Mouse (Mus musculus) natural killer cell, adult 2 months (primary cell): ENCODE data around the gene Dclk1.

Experiments used
- DNase-seq, 2 experiments: peaks; one replicate each; pipeline ENCODE4 v3.0.0; 2022; ENCODE audit warnings: low spot score in 2 of 2

Gene Dclk1

DNA sequence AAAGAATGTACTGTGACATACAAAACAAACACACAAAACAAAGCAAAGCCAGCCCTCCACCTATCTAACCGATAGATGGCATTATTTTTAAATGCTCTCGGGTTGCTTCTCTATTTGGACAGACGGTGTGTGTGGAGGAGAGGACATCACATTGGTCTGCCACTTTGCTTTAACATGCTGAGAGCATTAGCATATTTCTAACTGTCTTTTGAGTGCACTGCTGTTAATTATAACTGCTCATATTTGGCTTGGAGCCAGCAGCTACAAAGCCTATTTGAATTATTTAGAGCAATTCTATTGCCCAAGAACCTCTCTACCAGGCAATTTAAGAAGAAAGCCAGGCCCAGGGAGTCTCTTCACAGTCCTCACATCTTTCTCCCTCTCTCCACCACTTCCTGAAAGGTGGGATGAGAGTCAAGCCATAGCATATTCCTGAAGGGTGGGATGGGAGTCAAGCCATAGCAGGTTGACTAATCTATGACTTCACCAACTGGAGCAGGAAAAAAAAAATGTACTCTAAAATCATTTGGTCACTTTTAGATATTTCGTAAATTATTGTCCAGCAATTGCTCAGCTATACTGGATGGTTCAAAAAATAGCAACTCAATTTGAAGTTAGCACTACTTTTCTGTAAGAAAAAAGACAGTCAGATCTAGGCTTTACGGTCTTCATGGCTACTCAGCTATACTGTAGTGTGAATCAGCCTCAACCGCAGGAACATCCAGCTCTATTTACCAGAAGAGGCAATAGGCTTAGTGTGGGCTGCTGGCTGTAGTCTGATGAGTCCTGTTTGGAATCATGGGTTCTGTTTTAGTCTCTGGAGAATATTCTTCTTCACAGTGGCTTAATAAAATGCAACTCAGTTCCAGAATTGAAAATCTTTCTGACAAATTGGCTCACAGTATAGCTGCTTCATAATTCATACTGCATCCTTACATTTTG, 155.9 kb downstream of the Dclk1 start:
- DNase-seq: no peak

DNA sequence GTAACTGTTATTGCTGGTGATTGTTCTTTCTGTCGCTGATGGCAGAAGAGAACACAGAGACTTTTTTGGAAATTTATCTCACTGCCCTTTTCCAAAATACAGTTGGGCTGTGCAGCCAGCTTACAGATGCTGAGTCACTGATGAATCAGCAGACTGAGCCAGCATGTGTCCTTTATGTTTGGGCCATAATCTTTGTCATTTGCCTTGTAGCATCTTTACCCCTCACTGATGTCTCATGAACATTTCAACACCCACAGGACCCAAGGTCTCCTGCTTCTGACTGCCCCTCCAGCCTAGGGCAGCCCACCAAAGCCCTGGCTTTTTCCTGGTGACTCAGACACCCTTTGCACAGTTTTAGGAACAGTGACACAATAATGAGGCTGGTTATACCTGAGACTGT, 159.1 kb downstream of the Dclk1 start:
- DNase-seq: no peak

DNA sequence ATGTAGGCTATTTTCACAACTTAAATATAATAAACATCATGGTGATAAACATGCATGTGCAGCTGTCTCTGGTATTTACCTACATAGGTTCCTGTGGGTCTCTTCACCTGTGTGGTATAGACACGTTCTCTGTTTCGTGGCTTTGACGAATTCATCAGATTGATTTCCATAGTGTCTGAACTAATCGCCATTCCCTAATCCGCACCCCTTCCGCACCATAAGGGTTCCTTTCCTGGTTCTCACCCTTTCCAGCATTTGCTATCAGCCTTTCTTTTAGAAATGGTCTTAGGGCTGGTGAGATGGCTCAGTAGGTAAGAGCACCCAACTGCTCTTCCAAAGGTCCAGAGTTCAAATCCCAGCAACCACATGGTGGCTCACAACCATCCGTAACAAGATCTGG, 162.6 kb downstream of the Dclk1 start:
- DNase-seq: no peak

DNA sequence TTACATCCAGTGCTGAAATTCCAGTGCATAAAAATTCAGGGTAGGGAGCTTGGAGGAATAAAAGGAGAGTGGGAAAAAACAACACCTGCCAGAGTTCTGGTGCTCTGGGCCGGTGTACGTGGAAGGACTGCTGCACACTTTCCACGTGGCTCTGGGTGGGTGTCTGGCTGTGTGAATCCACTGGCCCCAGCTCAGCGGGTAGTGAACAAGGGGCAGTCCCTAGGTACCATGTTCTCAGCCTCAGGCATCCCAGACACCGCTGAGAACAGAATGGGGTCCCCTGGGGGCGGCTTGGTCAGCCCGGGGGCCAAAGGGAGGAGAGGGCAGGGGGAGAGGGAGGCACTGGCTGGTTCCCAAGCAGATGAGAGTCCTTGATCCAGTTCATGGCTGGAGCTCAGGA, 164.5 kb downstream of the Dclk1 start:
- DNase-seq: no peak

DNA sequence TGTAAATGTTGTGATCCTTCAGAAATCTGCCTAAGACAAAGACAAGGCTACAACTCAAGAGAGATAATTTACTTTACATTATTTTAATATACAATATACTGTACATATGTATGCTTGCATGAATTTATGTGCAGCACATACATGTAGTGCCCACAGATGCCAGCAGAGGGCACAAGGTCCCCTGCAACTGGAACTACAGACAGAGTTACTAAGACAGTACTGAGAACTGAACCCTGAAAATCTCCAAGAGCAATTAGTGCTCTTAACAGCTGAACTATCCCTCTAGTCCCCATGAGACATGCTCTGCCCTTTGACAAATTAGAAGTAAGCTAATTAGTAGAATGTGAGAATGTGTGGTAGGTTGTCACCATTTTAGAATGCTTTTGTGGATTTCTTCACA, 169.4 kb downstream of the Dclk1 start:
- no peak for DNase-seq

DNA sequence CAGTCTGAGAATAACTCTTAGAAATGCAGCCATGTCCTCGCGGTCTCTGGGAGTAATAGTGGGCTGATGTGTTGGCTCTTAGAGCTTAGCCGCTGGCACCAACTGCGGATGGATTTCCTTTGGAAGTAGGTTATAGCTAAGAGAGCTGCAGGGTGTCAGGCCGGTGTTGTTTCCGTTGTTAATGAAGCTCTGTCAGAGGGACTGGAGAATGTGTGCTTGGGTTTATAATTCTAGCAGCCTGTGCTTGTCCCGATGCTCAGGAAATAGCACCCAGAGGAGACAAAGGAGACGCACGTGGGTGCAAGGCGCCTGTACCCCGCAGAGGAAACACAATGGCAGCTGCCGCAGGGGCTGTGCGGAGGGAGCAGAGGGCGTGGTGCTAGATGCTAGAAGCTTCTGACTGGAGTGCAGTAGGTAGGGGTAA, 173.4 kb downstream of the Dclk1 start:
- no peak for DNase-seq

DNA sequence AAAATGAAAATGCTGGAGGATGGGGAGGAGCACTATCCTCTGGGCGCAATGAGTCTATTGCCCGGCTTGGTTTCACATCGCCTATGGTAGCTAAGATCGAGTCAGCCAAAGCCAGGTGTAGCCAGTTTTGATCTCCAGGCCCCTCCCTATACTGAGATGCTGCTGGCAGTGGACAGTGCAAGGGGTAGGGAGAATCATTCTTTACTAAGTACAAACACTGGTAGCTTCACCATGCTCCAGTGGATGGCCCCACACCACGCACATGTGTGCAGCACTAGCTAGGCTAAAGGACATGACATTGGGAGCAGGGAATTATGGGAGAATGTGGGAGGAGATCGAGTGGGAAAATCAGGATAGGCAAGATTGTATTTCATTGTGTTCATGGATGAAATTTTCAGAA, 176.7 kb downstream of the Dclk1 start:
- no peak for DNase-seq

DNA sequence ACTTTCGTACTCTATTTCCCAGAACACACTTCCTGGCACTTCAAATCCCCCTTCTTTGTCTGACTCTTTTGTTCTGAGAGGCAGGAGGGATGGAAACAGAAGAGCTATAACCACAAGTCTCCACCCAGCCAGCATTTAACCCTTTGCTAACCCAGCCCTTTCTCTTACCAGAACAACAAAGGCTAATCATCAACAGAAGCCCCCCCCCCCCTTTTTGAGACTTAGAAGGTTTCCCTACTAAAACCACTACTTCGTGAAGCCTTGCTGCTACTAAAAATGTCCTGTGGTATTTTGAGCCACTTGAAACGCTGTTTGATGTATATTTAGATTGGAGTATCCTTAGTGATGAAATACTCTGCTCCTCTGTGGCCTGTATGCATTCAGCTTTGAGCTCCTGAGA, 177.2 kb downstream of the Dclk1 start:
- DNase-seq: no peak

DNA sequence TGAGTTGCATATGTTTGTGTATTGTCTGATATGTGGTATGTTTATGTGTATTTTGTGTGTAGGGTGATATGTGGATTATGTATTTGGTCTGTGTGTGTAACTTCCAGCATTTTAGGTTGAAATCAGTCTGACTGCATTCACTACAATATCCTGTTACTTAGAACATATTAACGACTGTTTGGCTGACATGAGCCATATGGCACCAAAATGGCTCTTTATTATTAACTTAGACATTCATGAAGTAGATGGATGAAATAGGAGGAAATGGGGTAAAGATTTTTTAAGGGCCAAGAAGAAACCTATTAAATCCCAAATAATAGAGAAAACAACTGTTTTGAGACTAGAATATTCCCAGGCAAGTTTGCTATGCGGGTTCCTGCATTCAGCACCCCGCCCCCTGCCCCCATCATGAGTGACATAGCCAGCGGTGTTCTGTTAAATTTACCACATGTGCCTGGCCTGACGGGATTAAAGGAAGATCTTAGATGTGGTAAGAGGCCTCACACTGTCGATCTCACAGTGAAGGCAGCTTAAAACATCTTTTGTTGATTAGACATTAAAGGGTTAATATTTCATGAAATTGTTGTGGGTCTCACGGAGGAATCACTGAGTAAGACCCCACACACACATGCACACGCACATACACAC, 178.4 kb downstream of the Dclk1 start:
- no peak for DNase-seq

DNA sequence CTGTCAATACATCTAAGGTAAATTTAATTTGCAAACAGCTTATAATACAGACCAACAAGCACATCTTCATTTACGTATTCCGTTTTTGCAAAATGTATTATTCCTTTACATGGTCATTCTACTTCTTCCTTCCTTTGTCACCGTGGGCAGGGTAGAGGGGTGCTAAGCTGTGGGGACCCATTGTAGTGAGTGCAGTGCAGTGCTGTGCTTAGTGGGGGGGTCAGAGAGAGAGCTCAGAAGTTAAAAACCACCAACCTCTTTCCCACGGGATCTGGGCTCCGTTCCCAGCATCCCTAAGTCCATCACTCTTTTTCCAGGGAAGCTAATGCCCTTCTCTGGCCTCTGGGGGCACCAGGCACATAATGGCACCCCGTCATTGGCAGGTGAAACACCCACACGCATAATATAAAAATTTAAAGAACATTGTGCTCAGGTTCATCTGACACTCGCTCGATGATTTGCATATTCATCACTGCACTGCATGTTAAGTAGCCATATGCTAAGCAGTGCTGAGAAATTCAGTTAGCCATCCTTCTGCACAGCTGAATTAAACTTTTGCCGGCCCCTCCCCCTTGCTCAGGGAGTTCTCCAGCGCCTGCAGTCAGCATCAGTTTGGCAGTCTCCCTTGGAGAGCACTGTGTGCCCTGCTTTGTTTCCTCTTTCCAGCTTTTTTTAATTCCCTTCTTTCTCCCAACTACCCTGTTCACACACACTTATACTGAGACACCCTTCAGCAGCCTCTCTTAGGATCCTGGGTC, 181.7 kb downstream of the Dclk1 start:
- DNase-seq: no peak

DNA sequence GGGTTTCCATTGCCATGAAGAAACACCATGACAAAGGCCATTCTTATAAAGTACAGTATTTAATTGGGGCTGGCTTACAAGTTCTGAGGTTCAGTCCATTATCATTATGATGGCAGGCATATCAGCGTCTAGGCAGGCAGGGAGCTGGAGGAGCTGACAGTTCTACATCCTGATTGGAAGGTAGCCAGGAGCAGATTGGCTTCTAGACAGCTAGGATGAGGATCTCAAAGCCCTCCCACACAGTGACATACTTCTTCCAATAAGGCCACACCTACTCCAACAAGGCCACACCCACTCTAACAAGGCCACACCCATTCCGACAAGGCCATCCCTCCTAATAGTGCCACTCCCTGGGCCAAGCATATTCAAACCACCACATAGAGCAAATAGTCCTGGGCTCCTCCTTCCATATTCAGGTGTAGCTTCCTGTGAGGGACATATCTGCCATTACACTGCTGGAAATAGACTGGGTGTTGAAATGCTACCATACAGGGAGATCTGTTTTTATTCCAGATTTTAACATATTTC, 187.9 kb downstream of the Dclk1 start:
- DNase-seq: no peak

DNA sequence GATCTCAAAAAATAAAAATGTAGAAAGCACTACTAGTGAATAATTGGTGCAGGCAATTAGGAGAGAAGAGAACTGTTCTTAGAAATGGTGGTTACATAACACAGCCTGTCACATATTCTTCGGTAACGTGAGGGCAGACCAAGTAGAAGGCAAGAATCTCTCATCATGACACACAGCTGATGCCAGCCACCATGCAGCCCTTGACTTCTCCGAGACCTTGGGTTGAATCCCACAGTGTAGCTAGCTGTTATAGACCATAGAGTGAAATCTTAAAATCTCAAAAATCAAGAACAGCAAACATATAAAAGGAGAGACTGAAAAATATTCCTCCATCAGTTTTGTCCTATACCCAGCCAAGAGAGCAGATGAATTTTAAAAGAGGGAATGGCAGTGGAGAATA, 189.1 kb downstream of the Dclk1 start:
- DNase-seq: no peak

DNA sequence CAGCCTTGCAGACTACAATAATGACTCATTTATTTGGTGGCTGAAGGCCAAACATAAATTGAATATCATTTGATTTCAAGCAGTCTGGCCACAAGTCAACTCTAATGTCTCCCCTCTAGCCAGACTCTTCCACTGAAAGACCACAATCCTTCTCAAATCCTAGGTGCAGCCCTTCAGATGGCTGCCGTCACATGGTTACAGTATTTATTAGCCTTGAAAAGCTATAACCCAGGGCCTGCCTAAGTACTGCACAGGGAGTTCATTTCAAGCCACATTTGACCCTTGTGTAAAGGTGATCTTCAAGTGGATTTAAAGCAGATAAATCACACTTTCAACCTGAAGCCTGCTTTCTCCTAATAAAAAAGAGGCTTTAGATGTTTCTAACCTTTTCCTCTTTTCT, 192.1 kb downstream of the Dclk1 start:
- DNase-seq: no peak

DNA sequence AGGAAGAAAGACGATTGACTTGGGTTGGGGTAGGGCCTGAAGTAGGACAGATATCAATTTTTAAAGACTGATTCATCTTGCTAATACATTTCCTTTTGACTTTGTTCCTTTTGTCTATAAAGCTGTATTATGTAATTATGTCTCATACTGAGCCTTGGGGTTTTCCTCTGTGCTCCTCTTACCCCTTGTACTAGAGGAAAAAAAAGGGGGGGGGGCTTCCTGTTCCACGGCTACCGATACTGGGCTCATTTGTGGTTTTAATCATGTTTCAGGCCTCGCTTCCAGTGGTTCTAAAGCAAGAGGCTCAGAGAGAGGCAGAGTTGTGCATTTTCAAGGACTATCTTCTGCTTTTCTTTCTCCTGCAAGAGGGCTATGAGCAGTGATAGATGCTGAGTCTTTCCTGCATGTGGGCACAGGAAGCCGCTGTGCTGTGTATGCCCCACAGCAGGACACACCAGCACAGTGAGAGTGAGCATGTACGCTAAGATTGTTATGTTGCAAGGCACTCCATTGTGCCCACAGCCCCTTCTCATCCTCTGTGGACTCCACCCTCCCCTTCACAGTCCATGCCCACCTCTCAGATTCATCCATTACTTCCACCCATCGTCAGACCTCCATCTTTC, 196.8 kb downstream of the Dclk1 start:
- DNase-seq: no peak

DNA sequence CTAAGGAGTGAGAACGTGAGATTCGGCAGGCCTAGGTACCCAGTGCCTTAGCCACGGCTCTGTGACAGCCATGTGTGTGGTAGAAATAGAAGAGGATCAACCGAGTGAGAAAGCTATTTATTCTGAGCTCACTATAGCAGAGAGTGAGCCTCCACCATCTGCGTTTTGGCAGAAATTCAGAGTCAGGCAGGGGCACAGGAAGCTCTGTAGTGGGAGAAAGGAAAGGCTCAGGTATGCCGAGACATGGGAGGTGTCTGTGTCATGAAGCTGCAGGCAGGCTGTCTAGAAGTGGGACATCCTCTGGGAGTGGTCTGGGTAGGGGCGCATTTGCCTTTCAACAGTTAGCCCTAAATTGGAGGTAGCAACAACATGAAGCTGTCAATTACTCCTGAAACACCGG, 198.2 kb downstream of the Dclk1 start:
- DNase-seq: no peak

DNA sequence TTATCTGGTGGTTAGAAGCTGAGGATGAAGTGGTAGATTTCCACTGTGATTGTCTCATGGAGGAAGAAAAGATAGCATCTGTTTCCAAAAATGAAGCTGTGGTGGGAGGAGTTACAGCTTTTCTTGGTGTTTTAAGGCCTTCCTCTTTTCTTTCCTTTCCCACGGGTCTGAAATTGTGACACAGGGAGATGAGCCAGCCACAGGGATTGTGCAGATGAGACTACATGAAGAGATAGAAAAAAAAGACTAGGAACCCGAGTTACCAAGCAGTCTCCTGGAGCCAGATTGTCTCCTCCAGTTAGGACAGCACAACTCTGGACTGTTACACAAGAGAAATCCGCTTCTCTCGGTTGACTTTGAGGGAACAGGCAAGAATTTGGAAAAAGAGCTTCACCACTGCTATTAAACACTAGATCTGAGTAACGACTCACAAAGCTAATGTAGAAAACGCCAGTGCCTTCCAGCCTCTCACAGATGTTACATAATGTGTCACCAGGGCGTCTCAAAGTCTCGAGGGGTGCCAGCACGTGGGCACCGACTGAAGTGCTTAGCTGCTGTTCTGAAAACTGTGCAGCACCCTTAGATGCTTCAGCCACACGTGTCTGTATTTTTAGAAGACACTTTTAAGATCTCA, 200.0 kb downstream of the Dclk1 start:
- no peak for DNase-seq

DNA sequence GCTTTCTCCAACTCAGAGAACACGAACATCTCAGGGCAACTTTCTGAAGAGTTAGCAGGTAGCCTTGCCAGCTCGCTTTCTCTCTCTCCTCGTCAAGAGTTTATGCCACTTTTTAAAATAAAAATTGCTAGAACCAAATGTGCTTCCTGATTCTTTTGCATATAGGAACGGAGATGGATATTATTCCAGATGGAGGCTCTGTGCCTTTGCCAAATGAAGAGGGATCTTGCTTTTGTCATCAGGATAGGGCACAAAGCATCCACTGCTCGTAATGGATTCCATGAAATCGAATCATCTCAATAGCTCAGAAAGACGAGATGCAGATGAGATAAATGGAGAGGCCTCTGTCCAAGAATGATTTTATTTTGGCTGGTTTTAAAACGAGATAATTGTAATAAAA, 201.1 kb downstream of the Dclk1 start:
- DNase-seq: no peak

DNA sequence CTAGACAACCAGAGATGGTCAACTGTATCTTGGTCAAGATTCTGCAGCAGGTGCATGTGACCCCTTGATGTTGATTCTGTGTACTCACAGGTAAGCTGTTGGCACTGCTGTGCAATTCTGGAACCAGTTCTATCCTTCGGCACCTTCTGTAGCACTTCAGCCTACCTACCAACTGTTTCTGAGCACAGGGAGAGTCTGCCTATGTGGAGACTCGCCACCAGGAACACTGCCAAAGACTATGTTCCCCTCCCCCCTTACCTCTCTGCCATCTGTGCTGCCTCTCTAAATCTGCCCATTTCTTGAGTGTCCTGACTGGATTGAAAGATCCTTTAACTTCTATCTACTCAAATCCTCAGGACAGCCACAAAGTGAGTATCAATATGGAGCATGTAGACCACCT, 201.6 kb downstream of the Dclk1 start:
- DNase-seq: no peak

DNA sequence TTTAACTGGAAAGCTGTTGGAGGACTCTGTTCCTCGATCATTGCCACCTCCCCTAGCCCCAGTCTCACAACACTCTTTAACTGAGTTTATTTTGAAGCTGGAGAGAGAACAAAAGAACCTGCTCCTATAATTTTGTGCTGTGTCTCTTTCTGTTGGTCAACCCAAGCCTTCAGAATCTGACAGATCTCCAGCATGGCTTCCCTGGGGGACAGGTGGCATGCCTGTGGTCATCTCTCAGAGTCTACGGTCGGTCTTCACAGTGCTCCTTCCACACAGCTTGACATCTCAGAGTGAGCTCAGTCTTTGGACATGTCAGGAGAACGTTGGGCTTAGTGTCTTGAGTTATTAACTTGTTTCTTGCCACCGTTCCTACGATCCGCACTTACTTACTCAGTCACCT, 204.5 kb downstream of the Dclk1 start:
- DNase-seq: no peak

DNA sequence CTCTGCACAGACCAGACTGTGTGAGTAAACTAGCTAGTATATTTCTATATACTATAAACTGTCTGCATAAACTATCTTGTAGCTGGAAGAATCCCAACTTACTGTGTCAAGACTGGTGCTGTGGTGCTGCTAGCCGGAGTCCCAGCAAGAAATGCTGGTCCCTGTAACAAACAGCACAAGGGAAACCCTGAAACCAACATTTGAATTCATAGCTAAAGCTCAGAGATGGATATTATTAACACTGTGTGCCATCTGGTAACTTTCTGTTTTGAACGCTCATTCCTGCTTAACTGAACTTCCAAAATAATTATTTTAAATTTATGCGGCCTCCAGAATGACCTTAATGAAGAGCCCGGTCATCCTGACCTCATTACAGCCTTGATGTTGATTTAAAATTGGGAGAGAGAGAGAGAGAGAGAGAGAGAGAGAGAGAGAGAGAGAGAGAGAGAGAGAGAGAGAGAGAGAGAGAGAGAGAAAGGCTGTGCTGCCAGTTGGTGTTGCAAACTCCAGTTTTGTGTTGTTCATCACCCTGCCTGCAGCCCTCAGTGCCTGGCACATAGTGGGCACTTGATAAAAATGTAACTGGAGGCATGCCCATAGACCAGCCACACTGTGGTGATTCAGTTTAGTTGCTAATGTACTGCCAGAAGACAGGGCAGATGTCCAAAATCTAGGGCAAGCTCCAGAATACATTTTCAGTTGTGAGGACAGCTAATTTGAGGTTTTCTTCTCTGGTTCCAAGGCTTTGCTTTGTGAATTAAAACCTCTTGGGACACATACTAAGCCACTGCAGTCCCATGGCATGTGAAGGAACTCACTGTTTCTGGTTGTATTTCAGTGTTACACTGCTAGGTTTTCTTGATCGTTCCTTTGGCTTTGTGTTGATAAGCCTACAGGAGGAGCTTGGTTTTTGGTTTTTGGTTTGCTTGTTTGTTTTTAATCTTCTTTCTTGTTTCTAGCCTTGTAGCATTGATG, 205.6 kb downstream of the Dclk1 start:
- no peak for DNase-seq
